Mouse (Mus musculus) midbrain, embryonic 12.5 days (tissue): ENCODE results near the gene Acadm. TPM values are rescaled to one million over a fixed set of nuclear protein-coding genes. Genes with fewer than 3 reads are reported as not detected.

Source experiments
- ATAC-seq: fragments of 200-750 bp; cut with Nextera tagmentation; 2 replicates; pipeline ENCODE4 v1.8.0; 2017; ENCODE audit warnings: low read depth, moderate TSS enrichment, moderate library complexity; ENCODE audit not compliant: low FRiP score
- H3K27ac ChIP-seq: fragments of 300-500 bp; sonication (generic); replicated peaks from 2 replicates; pipeline ENCODE4 v1.5.1; 2016; ENCODE audit warnings: mild to moderate bottlenecking
- H3K27me3 ChIP-seq: fragments of 300-500 bp; sonication (generic); 2 replicates; pipeline ENCODE4 v1.6.1; 2016; ENCODE audit warnings: mild to moderate bottlenecking
- H3K36me3 ChIP-seq: fragments of 300-500 bp; sonication (generic); 2 replicates; pipeline ENCODE4 v1.6.1; 2016
- H3K4me1 ChIP-seq: fragments of 300-500 bp; sonication (generic); 2 replicates; pipeline ENCODE4 v1.6.1; 2016
- H3K4me2 ChIP-seq: fragments of 300-500 bp; sonication (generic); replicated peaks from 2 replicates; pipeline ENCODE4 v1.6.1; 2016; ENCODE audit warnings: mild to moderate bottlenecking, moderate library complexity
- H3K4me3 ChIP-seq: fragments of 300-500 bp; sonication (generic); 2 replicates; pipeline ENCODE4 v1.5.1; 2016; ENCODE audit warnings: mild to moderate bottlenecking
- H3K9ac ChIP-seq: fragments of 300-500 bp; sonication (generic); replicated peaks from 2 replicates; pipeline ENCODE4 v1.6.1; 2016; ENCODE audit warnings: mild to moderate bottlenecking, moderate library complexity
- H3K9me3 ChIP-seq: fragments of 300-500 bp; sonication (generic); 2 replicates; pipeline ENCODE4 v1.6.1; 2016; ENCODE audit warnings: mild to moderate bottlenecking
- WGBS: fragments of 180-500 bp; shearing (Covaris S2); methylation state at CpG from one replicate; pipeline ENCODE4 v1.1.7; 2016; 5-methylcytosine and 5-hydroxymethylcytosine counted together
- polyA plus RNA-seq: library from polyadenylated mRNA; unstranded; fragments of >200 nt; fragmentation: Nextera tagmentation; extraction: Ambion mirVana; gene quantifications from 2 replicates; pipeline ENCODE4 v1.2.1, GENCODE M21; 2016

Gene Acadm
- polyA plus RNA-seq, 1 experiment from 2014 or later: 54.6 TPM

GRCm38 (mm10) chr3:153911197-153911881 lies 33.1 kb downstream of the Acadm start:
- Histone ChIP-seq H3K4me1 (peaks cover 44% of the 10 kb centered on the region), H3K36me3 (peaks cover 50% of the 10 kb centered on the region), H3K27ac (no peak overlapping the region), H3K9ac (peak overlapping the region; percentile 90), H3K4me3 (peak overlapping the region; percentile 82), H3K4me2 (peak overlapping the region; percentile 80), H3K9me3 (no peaks in the 10 kb centered on the region), H3K27me3 (no peaks in the 10 kb centered on the region)
- WGBS: 52% methylated on average over 8 of the region's 8 CpGs
- ATAC-seq: no peak

- H3K9ac ChIP-seq: 0 out of 2 replicates have a peak overlapping the region, but pooled peaks have one; percentile 7
- WGBS: 77% methylated on average over 7 of the region's 7 CpGs
- H3K27me3 ChIP-seq: no peaks in the 10 kb centered on the region
- H3K36me3 ChIP-seq: peaks cover 58% of the 10 kb centered on the region
- H3K9me3 ChIP-seq: no peaks in the 10 kb centered on the region
- no peak overlapping the region for H3K27ac ChIP-seq
- no peak for ATAC-seq
- peak overlapping the region; percentile 80 for H3K4me2 ChIP-seq
- no peak overlapping the region for H3K4me3 ChIP-seq
- H3K4me1 ChIP-seq: peaks cover 44% of the 10 kb centered on the region
Measured at GRCm38 (mm10) chr3:153910489-153910888, 33.9 kb downstream of the Acadm start.

- Histone ChIP-seq H3K36me3 (peaks cover 74% of the 10 kb centered on the region), H3K27me3 (no peaks in the 10 kb centered on the region), H3K4me1 (peaks cover 44% of the 10 kb centered on the region), H3K4me3 (no peak overlapping the region), H3K27ac (no peak overlapping the region), H3K9me3 (no peaks in the 10 kb centered on the region), H3K4me2 (no peak overlapping the region), H3K9ac (0 out of 2 replicates have a peak overlapping the region, but pooled peaks have one; percentile 5)
- ATAC-seq: no peak
- WGBS: 76% methylated on average over 5 of the region's 5 CpGs
Measured at GRCm38 (mm10) chr3:153908919-153909318, 35.5 kb downstream of the Acadm start.

GRCm38 (mm10) chr3:153906136-153906871 lies 38.1 kb downstream of the Acadm start, which contains the start of gene Msh4:
TSS of gene Msh4 (minus strand) at chr3:153906138.
- ATAC-seq: peak; percentile 55; the same call in 1 of the 2 replicates
- WGBS: 84% methylated on average over 9 of the region's 9 CpGs
- H3K9ac ChIP-seq: no peak within 1 kb of the TSS
- peaks cover 78% of the 10 kb centered on the region for H3K36me3 ChIP-seq
- H3K27ac ChIP-seq: no peak within 1 kb of the TSS
- no peaks in the 10 kb centered on the region for H3K9me3 ChIP-seq
- H3K4me2 ChIP-seq: no peak within 1 kb of the TSS
- no peak within 1 kb of the TSS for H3K4me3 ChIP-seq
- no peaks in the 10 kb centered on the region for H3K27me3 ChIP-seq
- H3K4me1 ChIP-seq: peaks cover 33% of the 10 kb centered on the region

GRCm38 (mm10) chr3:153905251-153906135 lies 38.9 kb downstream of the Acadm start:
- Histone ChIP-seq H3K27me3 (no peaks in the 10 kb centered on the region), H3K9me3 (no peaks in the 10 kb centered on the region), H3K9ac (no peak overlapping the region), H3K4me3 (no peak overlapping the region), H3K4me2 (no peak overlapping the region), H3K4me1 (peaks cover 25% of the 10 kb centered on the region), H3K27ac (no peak overlapping the region), H3K36me3 (peaks cover 70% of the 10 kb centered on the region)
- WGBS: 86% methylated on average over 49 of the region's 49 CpGs
- ATAC-seq: peak; percentile 57; the same call in 1 of the 2 replicates

- no peaks in the 10 kb centered on the region for H3K9me3 ChIP-seq
- peaks cover 60% of the 10 kb centered on the region for H3K36me3 ChIP-seq
- no peaks in the 10 kb centered on the region for H3K27me3 ChIP-seq
- no peak overlapping the region for H3K4me3 ChIP-seq
- H3K27ac ChIP-seq: no peak overlapping the region
- peak; percentile 64; the same call in 1 of the 2 replicates for ATAC-seq
- peaks cover 17% of the 10 kb centered on the region for H3K4me1 ChIP-seq
- WGBS: 67% methylated on average over 6 of the region's 6 CpGs
- no peak overlapping the region for H3K9ac ChIP-seq
- H3K4me2 ChIP-seq: no peak overlapping the region
Measured at GRCm38 (mm10) chr3:153904586-153904985, 39.8 kb downstream of the Acadm start.

GRCm38 (mm10) chr3:153902595-153902994 lies 41.8 kb downstream of the Acadm start:
- WGBS: 79% methylated on average over 3 of the region's 3 CpGs
- no peak overlapping the region for H3K4me3 ChIP-seq

GRCm38 (mm10) chr3:153901904-153902303 lies 42.5 kb downstream of the Acadm start:
- WGBS: 89% methylated on average over 1 of the region's 1 CpGs
- no peaks in the 10 kb centered on the region for H3K4me1 ChIP-seq

More at GRCm38 (mm10) chr3:153902595-153902994, 41.8 kb downstream of the Acadm start:
- H3K9me3 ChIP-seq: no peaks in the 10 kb centered on the region
- no peak overlapping the region for H3K27ac ChIP-seq
- no peaks in the 10 kb centered on the region for H3K27me3 ChIP-seq
- no peak overlapping the region for H3K4me2 ChIP-seq
- H3K9ac ChIP-seq: no peak overlapping the region
- no peak for ATAC-seq
- H3K36me3 ChIP-seq: peaks cover 41% of the 10 kb centered on the region
- H3K4me1 ChIP-seq: no peaks in the 10 kb centered on the region

GRCm38 (mm10) chr3:153897216-153897615 lies 47.2 kb downstream of the Acadm start:
- H3K9me3 ChIP-seq: no peaks in the 10 kb centered on the region
- H3K9ac ChIP-seq: no peak overlapping the region
- no peak overlapping the region for H3K27ac ChIP-seq
- no peak overlapping the region for H3K4me2 ChIP-seq
- no peak for ATAC-seq
- no peaks in the 10 kb centered on the region for H3K4me1 ChIP-seq
- no peaks in the 10 kb centered on the region for H3K36me3 ChIP-seq
- H3K4me3 ChIP-seq: no peak overlapping the region
- WGBS: 85% methylated on average over 6 of the region's 6 CpGs
- no peaks in the 10 kb centered on the region for H3K27me3 ChIP-seq

More at GRCm38 (mm10) chr3:153901904-153902303, 42.5 kb downstream of the Acadm start:
- H3K27ac ChIP-seq: no peak overlapping the region
- H3K4me3 ChIP-seq: no peak overlapping the region
- no peaks in the 10 kb centered on the region for H3K27me3 ChIP-seq
- ATAC-seq: no peak
- no peak overlapping the region for H3K4me2 ChIP-seq
- H3K9me3 ChIP-seq: no peaks in the 10 kb centered on the region
- no peak overlapping the region for H3K9ac ChIP-seq
- peaks cover 35% of the 10 kb centered on the region for H3K36me3 ChIP-seq

- Histone ChIP-seq H3K9me3 (no peaks in the 10 kb centered on the region), H3K27me3 (no peaks in the 10 kb centered on the region), H3K9ac (0 out of 2 replicates have a peak overlapping the region, but pooled peaks have one; percentile 16), H3K4me1 (no peaks in the 10 kb centered on the region), H3K36me3 (no peaks in the 10 kb centered on the region), H3K4me2 (no peak overlapping the region), H3K27ac (no peak overlapping the region), H3K4me3 (no peak overlapping the region)
- no peak for ATAC-seq
- 89% methylated on average over 3 of the region's 3 CpGs for WGBS
Measured at GRCm38 (mm10) chr3:153895454-153895853, 49.0 kb downstream of the Acadm start.

GRCm38 (mm10) chr3:153889188-153889781 lies 55.1 kb downstream of the Acadm start:
- WGBS: 82% methylated on average over 8 of the region's 8 CpGs
- Histone ChIP-seq H3K4me2 (no peak overlapping the region), H3K27me3 (no peaks in the 10 kb centered on the region), H3K9ac (no peak overlapping the region), H3K9me3 (no peaks in the 10 kb centered on the region), H3K4me3 (no peak overlapping the region), H3K4me1 (no peaks in the 10 kb centered on the region), H3K27ac (no peak overlapping the region), H3K36me3 (no peaks in the 10 kb centered on the region)
- no peak for ATAC-seq
